Mouse (Mus musculus): ENCODE measurements around the gene Retn. TPM values are rescaled to one million over a fixed set of nuclear protein-coding genes. Genes with fewer than 3 reads are reported as not detected.

Gene Retn
- total RNA-seq, 4 experiments from 2014 or later = 1.3 to 8.8 (median 3.2) TPM

Other genes with a start within 250 kb of the Retn start
- 1 to 10 TPM; 2.0 to 3.2 (median 2.7) TPM for gene Pex11g, start 188.1 kb upstream of the Retn start, total RNA-seq (2022)
- gene Tex45, start 184.9 kb upstream of the Retn start, total RNA-seq (2022) = not detected
- gene Zfp358, start 162.6 kb upstream of the Retn start, total RNA-seq (2022) = 10 to 100 TPM; 39.0 to 44.5 (median 41.3) TPM
- gene Mcoln1, start 155.3 kb upstream of the Retn start, total RNA-seq (2022) = 10 to 100 TPM; 21.5 to 23.2 (median 22.0) TPM
- gene Pnpla6, start 140.4 kb upstream of the Retn start, total RNA-seq (2022) = 1 to 10 TPM; 5.8 to 9.8 (median 7.9) TPM
- gene C330021F23Rik, start 87.8 kb upstream of the Retn start, total RNA-seq (2022) = not detected
- under 1 TPM; 0.12 to 0.46 (median 0.24) TPM for gene Camsap3, start 68.5 kb upstream of the Retn start, total RNA-seq (2022)
- gene Xab2, start 34.5 kb upstream of the Retn start, total RNA-seq (2022) = 10 to 100 TPM in 3 of 4 experiments, 1 to 10 TPM in 1; 9.5 to 12.2 (median 11.2) TPM
- 10 to 100 TPM; 80.6 to 87.8 (median 85.1) TPM for gene Pet100, start 34.2 kb upstream of the Retn start, total RNA-seq (2022)
- not detected for gene Pcp2, start 30.2 kb upstream of the Retn start, total RNA-seq (2022)
- 1 to 10 TPM; 2.6 to 6.3 (median 3.8) TPM for gene Stxbp2, start 24.8 kb upstream of the Retn start, total RNA-seq (2022)
- not detected for gene Mcemp1, start 10.0 kb downstream of the Retn start, total RNA-seq (2022)
- 1 to 10 TPM in 3 of 4 experiments, not detected in 1; 1.3 to 2.1 (median 2.1) TPM for gene Fcor, start 16.6 kb downstream of the Retn start, total RNA-seq (2022)
- 10 to 100 TPM; 19.5 to 22.7 (median 20.3) TPM for gene Trappc5, start 20.5 kb downstream of the Retn start, total RNA-seq (2022)
- not detected for gene Fcer2a, start 38.4 kb downstream of the Retn start, total RNA-seq (2022)
- gene Clec4g, start 64.9 kb downstream of the Retn start, total RNA-seq (2022) = not detected
- 1 to 10 TPM in 1 of 4 experiments, under 1 TPM in 3; 0.19 to 1.2 (median 0.38) TPM for gene Cd209a, start 93.2 kb downstream of the Retn start, total RNA-seq (2022)
- not detected for gene Cd209e, start 198.5 kb downstream of the Retn start, total RNA-seq (2022)
- 1 to 10 TPM in 2 of 4 experiments, under 1 TPM in 2; 0.56 to 2.1 (median 1.1) TPM for gene Cd209d, start 222.8 kb downstream of the Retn start, total RNA-seq (2022)

Measured in gastrocnemius, adult 8-10 months (tissue).